Mouse (Mus musculus) midbrain, embryonic 16.5 days (tissue): ENCODE results near the gene Cyp39a1. TPM values are rescaled to one million over a fixed set of nuclear protein-coding genes. Genes with fewer than 3 reads are reported as not detected.

Experiments used
- ATAC-seq: fragments of 200-750 bp; cut with Nextera tagmentation; 2 replicates; pipeline ENCODE4 v1.8.0; 2017; ENCODE audit warnings: moderate TSS enrichment
- H3K27ac ChIP-seq: fragments of 300-500 bp; sonication (generic); 2 replicates; pipeline ENCODE4 v1.5.1; 2014; ENCODE audit warnings: mild to moderate bottlenecking, low read length, mixed read lengths
- H3K27me3 ChIP-seq: fragments of 300-500 bp; sonication (generic); 2 replicates; pipeline ENCODE4 v1.6.1; 2014; ENCODE audit warnings: low read depth, low read length, mixed read lengths; ENCODE audit not compliant: control insufficient read depth, insufficient read depth
- H3K36me3 ChIP-seq: fragments of 300-500 bp; sonication (generic); 2 replicates; pipeline ENCODE4 v1.6.1; 2014; ENCODE audit warnings: mild to moderate bottlenecking, low read length, moderate library complexity, mixed read lengths; ENCODE audit not compliant: control insufficient read depth, insufficient read depth
- H3K4me1 ChIP-seq: fragments of 300-500 bp; sonication (generic); 2 replicates; pipeline ENCODE4 v1.6.1; 2014; ENCODE audit warnings: mild to moderate bottlenecking, low read length, mixed read lengths; ENCODE audit not compliant: control insufficient read depth, insufficient read depth
- H3K4me2 ChIP-seq: fragments of 300-500 bp; sonication (generic); 2 replicates; pipeline ENCODE4 v1.6.1; 2014; ENCODE audit warnings: mild to moderate bottlenecking, low read length, mixed read lengths
- H3K4me3 ChIP-seq: fragments of 300-500 bp; sonication (generic); 2 replicates; pipeline ENCODE4 v1.5.1; 2014; ENCODE audit warnings: low read depth, mild to moderate bottlenecking, low read length, moderate library complexity, mixed read lengths
- H3K9ac ChIP-seq: fragments of 300-500 bp; sonication (generic); 2 replicates; pipeline ENCODE4 v1.6.1; 2014; ENCODE audit warnings: low read depth, low read length, mixed read lengths
- H3K9me3 ChIP-seq: fragments of 300-500 bp; sonication (generic); replicated peaks from 2 replicates; pipeline ENCODE4 v1.6.1; 2014; ENCODE audit warnings: mild to moderate bottlenecking, low read length, mixed read lengths; ENCODE audit not compliant: control insufficient read depth, poor library complexity, severe bottlenecking
- WGBS: fragments of 180-500 bp; shearing (Covaris S2); extraction: QIAGEN DNeasy Blood & Tissue Kit; methylation state at CpG from one replicate; pipeline ENCODE4 v1.1.7; 2014; 5-methylcytosine and 5-hydroxymethylcytosine counted together
- polyA plus RNA-seq: library from polyadenylated mRNA; unstranded; fragments of >200 nt; fragmentation: Nextera tagmentation; extraction: Ambion mirVana; gene quantifications from 2 replicates; pipeline ENCODE4 v1.2.1, GENCODE M21; 2015

Gene Cyp39a1
- polyA plus RNA-seq, 1 experiment from 2014 or later: 7.6 TPM

- no peak overlapping the region for H3K4me2 ChIP-seq
- H3K27ac ChIP-seq: no peak overlapping the region
- H3K4me3 ChIP-seq: no peak overlapping the region
- no peaks in the 10 kb centered on the region for H3K36me3 ChIP-seq
- no peak overlapping the region for H3K9ac ChIP-seq
- H3K9me3 ChIP-seq: no peaks in the 10 kb centered on the region
- ATAC-seq: no peak
- H3K27me3 ChIP-seq: no peaks in the 10 kb centered on the region
- no peaks in the 10 kb centered on the region for H3K4me1 ChIP-seq
- WGBS: 79% methylated on average over 8 of the region's 8 CpGs
These were observed 64.1 kb downstream of the Cyp39a1 start for GRCm38 (mm10) chr17:43731327-43731726.

DNA sequence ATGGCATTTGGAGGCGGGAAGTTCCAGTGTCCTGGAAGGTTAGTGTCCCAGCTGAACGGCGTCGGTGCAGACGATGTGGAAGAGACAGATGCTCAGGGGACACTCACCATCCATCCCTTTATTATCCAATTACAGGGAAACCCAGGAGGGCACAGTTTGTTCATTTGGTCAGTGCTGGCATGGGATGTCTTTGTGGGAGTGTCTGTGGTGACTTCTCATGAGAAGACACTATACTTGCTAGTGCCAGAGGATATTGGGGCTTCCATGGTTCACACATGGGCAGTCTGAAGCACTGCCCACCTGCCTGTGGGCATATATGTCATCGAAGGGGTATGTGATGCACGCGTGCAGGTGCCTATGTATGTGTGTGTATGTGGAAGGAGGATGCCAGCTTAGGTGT, 64.8 kb downstream of the Cyp39a1 start:
- H3K36me3 ChIP-seq: no peaks in the 10 kb centered on the region
- H3K9me3 ChIP-seq: no peaks in the 10 kb centered on the region
- H3K4me2 ChIP-seq: no peak overlapping the region
- H3K27ac ChIP-seq: no peak overlapping the region
- no peak overlapping the region for H3K9ac ChIP-seq
- WGBS: 87% methylated on average over 8 of the region's 8 CpGs
- H3K4me3 ChIP-seq: no peak overlapping the region
- no peaks in the 10 kb centered on the region for H3K4me1 ChIP-seq
- no peaks in the 10 kb centered on the region for H3K27me3 ChIP-seq
- ATAC-seq: no peak

GRCm38 (mm10) chr17:43734252-43734651, 67.0 kb downstream of the Cyp39a1 start:
- Histone ChIP-seq H3K4me2 (no peak overlapping the region), H3K36me3 (no peaks in the 10 kb centered on the region), H3K9me3 (no peaks in the 10 kb centered on the region), H3K9ac (no peak overlapping the region), H3K4me1 (no peaks in the 10 kb centered on the region), H3K4me3 (no peak overlapping the region), H3K27ac (no peak overlapping the region), H3K27me3 (no peaks in the 10 kb centered on the region)
- no peak for ATAC-seq
- 86% methylated on average over 4 of the region's 4 CpGs for WGBS

GRCm38 (mm10) chr17:43743933-43744332, 76.7 kb downstream of the Cyp39a1 start:
- Histone ChIP-seq H3K4me2 (no peak overlapping the region), H3K4me3 (no peak overlapping the region), H3K27me3 (no peaks in the 10 kb centered on the region), H3K36me3 (no peaks in the 10 kb centered on the region), H3K27ac (no peak overlapping the region), H3K9ac (no peak overlapping the region), H3K9me3 (peaks cover 4% of the 10 kb centered on the region; the same call in 1 of the 2 replicates), H3K4me1 (no peaks in the 10 kb centered on the region)
- WGBS: 90% methylated on average over 5 of the region's 5 CpGs
- ATAC-seq: no peak

GRCm38 (mm10) chr17:43744425-43744824, 77.2 kb downstream of the Cyp39a1 start:
- H3K36me3 ChIP-seq: no peaks in the 10 kb centered on the region
- H3K4me2 ChIP-seq: no peak overlapping the region
- no peaks in the 10 kb centered on the region for H3K27me3 ChIP-seq
- no peak overlapping the region for H3K27ac ChIP-seq
- H3K9me3 ChIP-seq: peaks cover 4% of the 10 kb centered on the region; the same call in 1 of the 2 replicates
- no peaks in the 10 kb centered on the region for H3K4me1 ChIP-seq
- ATAC-seq: no peak
- H3K9ac ChIP-seq: no peak overlapping the region
- H3K4me3 ChIP-seq: no peak overlapping the region
- 73% methylated on average over 4 of the region's 4 CpGs for WGBS

GRCm38 (mm10) chr17:43751146-43751545, 83.9 kb downstream of the Cyp39a1 start:
- no peaks in the 10 kb centered on the region for H3K27me3 ChIP-seq
- H3K9me3 ChIP-seq: no peaks in the 10 kb centered on the region
- H3K4me1 ChIP-seq: no peaks in the 10 kb centered on the region
- no peak overlapping the region for H3K4me2 ChIP-seq
- ATAC-seq: no peak
- H3K27ac ChIP-seq: no peak overlapping the region
- H3K4me3 ChIP-seq: no peak overlapping the region
- H3K9ac ChIP-seq: no peak overlapping the region
- WGBS: 95% methylated on average over 6 of the region's 6 CpGs
- no peaks in the 10 kb centered on the region for H3K36me3 ChIP-seq

GRCm38 (mm10) chr17:43752811-43753210, 85.6 kb downstream of the Cyp39a1 start:
- Histone ChIP-seq H3K4me3 (no peak overlapping the region), H3K4me2 (no peak overlapping the region), H3K36me3 (no peaks in the 10 kb centered on the region), H3K4me1 (no peaks in the 10 kb centered on the region), H3K9me3 (no peaks in the 10 kb centered on the region), H3K27ac (no peak overlapping the region), H3K9ac (no peak overlapping the region), H3K27me3 (no peaks in the 10 kb centered on the region)
- no peak for ATAC-seq
- WGBS: 83% methylated on average over 1 of the region's 1 CpGs

DNA sequence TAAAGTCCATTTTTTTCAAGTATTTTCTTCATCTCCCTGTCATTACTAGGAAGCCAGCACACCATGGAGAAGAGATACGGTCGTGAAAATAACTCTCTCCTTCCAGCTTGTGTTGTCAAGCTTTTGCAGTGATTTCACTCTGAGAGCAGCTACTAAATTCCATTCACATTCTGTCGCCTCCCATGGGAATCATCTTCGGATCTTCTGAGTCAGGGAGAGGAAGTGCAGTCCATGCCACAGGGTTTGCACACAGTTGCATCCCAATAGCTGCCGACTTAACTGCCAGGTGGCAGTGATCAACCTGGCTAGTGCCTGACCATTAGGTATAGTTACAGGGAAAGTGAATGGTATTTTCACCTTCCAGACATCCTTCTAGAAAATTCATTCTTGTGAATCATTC, 87.5 kb downstream of the Cyp39a1 start:
- no peak overlapping the region for H3K27ac ChIP-seq
- ATAC-seq: no peak
- no peak overlapping the region for H3K4me2 ChIP-seq
- H3K4me3 ChIP-seq: no peak overlapping the region
- H3K27me3 ChIP-seq: no peaks in the 10 kb centered on the region
- H3K4me1 ChIP-seq: no peaks in the 10 kb centered on the region
- 75% methylated on average over 5 of the region's 5 CpGs for WGBS
- H3K36me3 ChIP-seq: no peaks in the 10 kb centered on the region
- no peaks in the 10 kb centered on the region for H3K9me3 ChIP-seq
- no peak overlapping the region for H3K9ac ChIP-seq

- H3K27ac ChIP-seq: no peak overlapping the region
- 70% methylated on average over 15 of the region's 15 CpGs for WGBS
- no peak overlapping the region for H3K4me3 ChIP-seq
- no peak overlapping the region for H3K9ac ChIP-seq
- H3K27me3 ChIP-seq: no peaks in the 10 kb centered on the region
- no peaks in the 10 kb centered on the region for H3K36me3 ChIP-seq
- H3K4me2 ChIP-seq: no peak overlapping the region
- H3K9me3 ChIP-seq: no peaks in the 10 kb centered on the region
- ATAC-seq: no peak
- H3K4me1 ChIP-seq: no peaks in the 10 kb centered on the region
These were observed 91.5 kb downstream of the Cyp39a1 start for GRCm38 (mm10) chr17:43758607-43759259.
